Mouse (Mus musculus): ENCODE data around the gene Hnrnpk.
"Not testable (repeated sequence)": the region's sequence is repeated elsewhere in the genome, so short reads cannot be mapped to it uniquely, and the experiment has no call there.

The Hnrnpk gene

GRCm38 (mm10) chr13:58389324-58389951, 13.7 kb downstream of the Hnrnpk start:
- no peak for DNase-seq (ENCODE audit: extremely low spot score)

GRCm38 (mm10) chr13:58388379-58388778, 14.8 kb downstream of the Hnrnpk start:
- no peak for DNase-seq (ENCODE audit: extremely low spot score)

DNA sequence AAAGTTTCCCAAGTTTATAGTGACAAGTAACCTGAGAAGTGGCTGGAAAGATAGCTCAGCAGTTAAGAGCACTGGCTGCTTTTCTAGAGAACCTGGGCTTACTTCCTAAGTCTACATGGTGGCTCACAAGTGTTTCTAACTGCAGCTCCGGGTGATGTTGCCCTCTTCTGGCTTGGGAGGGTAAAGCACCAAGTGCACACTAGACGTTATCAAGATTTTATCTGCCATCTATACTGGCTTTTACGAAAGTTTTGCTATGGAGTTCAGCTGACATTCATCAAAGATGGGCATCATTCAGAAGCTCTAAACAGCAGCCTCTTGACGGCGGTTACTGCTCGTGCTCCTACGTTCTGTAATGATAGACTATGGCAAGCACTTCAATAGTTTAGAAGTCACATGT, 15.2 kb downstream of the Hnrnpk start:
- DNase-seq (ENCODE audit: extremely low spot score), result peak; percentile 75

- no peak for DNase-seq (ENCODE audit: extremely low spot score)
Measured at GRCm38 (mm10) chr13:58385547-58385920, 17.6 kb downstream of the Hnrnpk start.

GRCm38 (mm10) chr13:58384779-58385546, 18.2 kb downstream of the Hnrnpk start, which contains the start of gene 2210016F16Rik:
Gene 2210016F16Rik, minus strand, starts transcription at chr13:58385225.
- peak; percentile 72 for DNase-seq (ENCODE audit: extremely low spot score)

GRCm38 (mm10) chr13:58384371-58384770, 18.8 kb downstream of the Hnrnpk start:
- no peak for DNase-seq (ENCODE audit: extremely low spot score)

DNA sequence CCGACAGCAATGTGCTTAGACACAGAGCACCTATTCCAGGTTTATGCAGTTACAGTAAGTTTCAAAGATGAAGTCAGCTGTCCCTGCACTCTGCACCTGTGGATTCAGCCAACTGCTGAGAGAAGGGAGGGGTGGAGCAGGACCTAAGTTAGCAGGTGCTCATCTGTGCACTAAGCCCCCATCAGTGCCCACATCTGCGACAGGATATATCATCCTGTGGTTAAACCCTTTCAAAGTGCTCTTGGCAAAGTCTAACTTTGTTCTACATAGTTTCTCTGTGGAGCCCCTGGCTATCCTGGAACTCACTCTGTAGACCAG, 30.0 kb downstream of the Hnrnpk start:
- DNase-seq (ENCODE audit: extremely low spot score), result no peak

GRCm38 (mm10) chr13:58372278-58373152, 30.6 kb downstream of the Hnrnpk start:
- no peak for DNase-seq (ENCODE audit: extremely low spot score)

DNA sequence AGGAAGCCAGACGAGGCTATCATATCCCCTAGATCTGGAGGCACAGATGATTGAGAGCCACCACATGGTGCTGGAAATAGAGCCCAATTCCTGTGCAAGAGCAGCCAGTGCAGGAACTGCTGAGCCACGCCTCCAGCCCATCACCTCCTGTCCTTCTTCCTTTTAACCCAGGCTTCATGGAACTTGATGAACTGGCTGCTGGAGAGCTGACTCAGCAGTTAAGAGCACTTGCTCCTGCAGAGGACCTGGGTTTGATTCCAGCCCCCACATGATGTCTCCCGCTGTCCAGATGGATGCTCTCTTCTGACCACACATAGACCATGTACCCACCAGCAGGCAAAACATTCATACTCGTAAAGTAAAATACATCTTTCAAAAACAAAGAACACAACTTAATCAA, 34.3 kb downstream of the Hnrnpk start:
- DNase-seq (ENCODE audit: extremely low spot score), result no peak

- DNase-seq (ENCODE audit: extremely low spot score), result no peak
Measured at GRCm38 (mm10) chr13:58367641-58368040, 35.5 kb downstream of the Hnrnpk start.

GRCm38 (mm10) chr13:58366373-58366772, 36.8 kb downstream of the Hnrnpk start:
- no peak for DNase-seq (ENCODE audit: extremely low spot score)

DNA sequence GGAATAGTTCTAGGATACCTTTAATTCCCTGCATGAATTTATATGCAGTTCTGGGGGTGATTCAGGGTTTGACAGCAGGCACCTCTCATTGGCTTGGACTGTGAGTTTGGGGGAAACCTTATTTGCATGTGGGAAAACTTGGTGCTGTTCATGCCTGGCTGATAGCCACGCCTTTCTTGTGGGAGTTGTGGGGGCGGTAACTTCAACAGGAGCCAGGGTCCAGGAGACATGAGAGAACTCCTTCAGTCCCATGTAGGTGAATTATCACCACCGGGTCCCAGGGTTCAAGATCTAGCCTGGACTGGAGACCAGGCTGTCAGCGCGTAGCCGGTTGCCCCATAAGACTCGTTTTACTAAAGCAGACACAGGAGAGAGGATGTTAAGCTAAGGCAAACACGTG, 38.0 kb downstream of the Hnrnpk start:
- DNase-seq (ENCODE audit: extremely low spot score), result not testable (repeated sequence)

- DNase-seq (ENCODE audit: extremely low spot score), result no peak
Measured at GRCm38 (mm10) chr13:58364353-58365175, 38.6 kb downstream of the Hnrnpk start.

DNA sequence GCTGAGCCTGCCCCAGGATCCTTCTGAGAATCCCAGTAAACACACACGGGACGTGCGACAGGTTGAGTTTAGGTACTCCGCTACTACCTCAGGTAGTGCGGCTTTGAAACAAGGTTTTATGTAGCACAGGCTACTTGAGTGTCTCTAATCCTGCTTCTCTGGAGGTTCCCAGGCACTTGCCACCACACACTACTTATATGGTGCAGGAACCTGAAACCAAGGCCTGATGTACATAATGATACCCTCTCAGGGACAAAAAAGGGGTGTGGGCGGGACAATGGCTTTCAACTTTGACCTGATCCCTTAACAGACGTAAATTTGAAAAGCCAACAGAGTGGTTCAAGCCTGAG, 43.9 kb downstream of the Hnrnpk start:
- DNase-seq (ENCODE audit: extremely low spot score), result no peak

GRCm38 (mm10) chr13:58358629-58359303, 44.4 kb downstream of the Hnrnpk start, which contains the start of gene Kif27:
Gene Kif27, minus strand, starts transcription at chr13:58359122.
- DNase-seq (ENCODE audit: extremely low spot score), result peak; percentile 92

DNA sequence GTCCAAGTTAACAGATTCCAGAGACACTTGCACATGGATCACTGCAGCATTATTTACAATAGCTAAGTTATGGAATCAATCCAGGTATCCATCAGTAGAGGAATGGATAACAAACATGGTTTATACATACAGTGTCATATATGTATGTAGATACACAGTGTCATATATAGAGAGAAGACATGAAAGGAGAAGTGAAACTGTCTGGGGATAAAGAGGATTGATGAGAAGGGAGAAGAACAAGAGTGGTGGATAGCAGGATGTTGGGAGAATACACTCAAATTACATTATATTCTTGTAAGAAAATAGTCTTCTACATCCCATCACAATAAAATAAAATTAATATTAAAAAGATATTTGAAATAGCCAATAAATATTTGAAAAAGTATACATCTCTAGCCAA, 50.1 kb downstream of the Hnrnpk start:
- no peak for DNase-seq (ENCODE audit: extremely low spot score)

DNA sequence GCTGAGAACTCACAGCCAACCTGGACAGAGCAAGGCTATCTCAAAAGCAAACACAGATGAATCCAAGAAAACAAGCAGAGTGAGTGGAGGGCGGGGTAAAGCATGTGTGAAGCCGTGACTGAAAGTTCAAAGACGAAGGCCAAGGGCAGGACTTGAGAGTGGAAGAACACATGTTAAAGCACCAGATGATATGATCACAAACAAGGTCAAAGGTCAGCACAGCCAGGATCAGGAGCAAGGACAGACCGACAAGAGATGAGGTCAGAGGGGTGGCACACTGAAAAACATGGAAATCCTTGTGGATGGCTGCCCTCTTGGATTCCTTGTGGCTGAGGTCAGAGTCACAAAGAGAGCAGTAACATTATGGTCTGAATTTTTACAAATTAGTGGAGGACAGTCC, 52.5 kb downstream of the Hnrnpk start:
- DNase-seq (ENCODE audit: extremely low spot score), result no peak

GRCm38 (mm10) chr13:58344505-58344904, 58.6 kb downstream of the Hnrnpk start:
- DNase-seq (ENCODE audit: extremely low spot score), result no peak
